Mouse (Mus musculus) liver (tissue): Measurements from ENCODE around the gene Pakap.

Experiments used
- DNase-seq: peaks from one replicate; pipeline ENCODE4 v3.0.0-alpha.2; 2020; ENCODE audit warnings: mixed read lengths

The Pakap gene

GRCm38 (mm10) chr4:57678991-57679457, 111.0 kb downstream of the Pakap start:
- no peak for DNase-seq

GRCm38 (mm10) chr4:57680186-57680585, 112.2 kb downstream of the Pakap start:
- DNase-seq: no peak

- no peak for DNase-seq
These were observed 113.5 kb downstream of the Pakap start for GRCm38 (mm10) chr4:57681511-57681910.

- DNase-seq: no peak
These were observed 114.4 kb downstream of the Pakap start for GRCm38 (mm10) chr4:57682341-57682740.

DNA sequence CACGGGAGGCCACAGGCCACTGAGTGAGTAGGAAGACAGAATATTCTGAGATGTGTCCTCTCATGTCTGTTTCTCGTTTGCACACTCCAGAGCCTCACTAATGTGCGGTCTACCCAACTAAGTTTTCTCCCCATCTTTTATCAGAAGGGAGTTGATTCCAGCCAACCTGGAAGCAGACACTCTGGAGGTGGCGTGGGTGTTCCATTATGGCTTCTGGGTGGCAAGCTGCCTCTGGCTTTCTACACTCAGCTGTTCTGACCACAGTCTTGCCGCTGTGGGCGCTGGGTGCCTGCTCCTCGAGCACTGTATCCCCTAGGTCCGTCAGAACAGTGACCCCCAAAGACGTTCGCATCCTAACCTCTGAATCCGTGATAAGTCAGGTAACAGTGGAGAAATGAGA, 115.0 kb downstream of the Pakap start:
- DNase-seq: no peak

DNA sequence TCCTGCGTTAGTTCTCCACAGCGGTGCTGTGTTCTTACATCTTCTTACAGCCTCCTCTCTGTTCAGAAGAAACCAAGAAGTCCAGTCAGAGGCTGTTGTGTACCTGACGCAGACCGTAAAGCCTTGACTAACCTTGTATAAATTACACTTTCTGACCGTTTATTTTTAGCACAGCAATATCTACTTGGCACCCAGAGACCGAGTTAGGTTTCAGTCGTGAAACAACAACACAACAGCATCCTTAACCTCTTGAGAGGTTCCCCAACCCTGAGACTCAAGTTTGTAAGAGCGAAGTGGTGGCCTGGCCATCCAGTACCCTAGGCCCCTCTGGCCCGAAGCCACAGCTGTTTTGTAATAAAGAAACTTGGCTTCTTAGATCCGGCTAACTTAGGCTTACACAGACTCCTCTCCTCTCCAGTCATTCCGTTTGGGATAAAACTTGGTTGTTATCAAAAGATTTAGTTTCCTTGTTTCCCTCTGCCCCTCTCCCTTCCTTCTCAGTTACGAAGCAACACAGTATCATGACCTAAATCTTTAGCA, 116.8 kb downstream of the Pakap start:
- DNase-seq: no peak

- no peak for DNase-seq
These were observed 118.8 kb downstream of the Pakap start for GRCm38 (mm10) chr4:57686736-57687135.

GRCm38 (mm10) chr4:57687583-57687982, 119.6 kb downstream of the Pakap start:
- no peak for DNase-seq

- DNase-seq: no peak
These were observed 120.2 kb downstream of the Pakap start for GRCm38 (mm10) chr4:57688131-57688530.

DNA sequence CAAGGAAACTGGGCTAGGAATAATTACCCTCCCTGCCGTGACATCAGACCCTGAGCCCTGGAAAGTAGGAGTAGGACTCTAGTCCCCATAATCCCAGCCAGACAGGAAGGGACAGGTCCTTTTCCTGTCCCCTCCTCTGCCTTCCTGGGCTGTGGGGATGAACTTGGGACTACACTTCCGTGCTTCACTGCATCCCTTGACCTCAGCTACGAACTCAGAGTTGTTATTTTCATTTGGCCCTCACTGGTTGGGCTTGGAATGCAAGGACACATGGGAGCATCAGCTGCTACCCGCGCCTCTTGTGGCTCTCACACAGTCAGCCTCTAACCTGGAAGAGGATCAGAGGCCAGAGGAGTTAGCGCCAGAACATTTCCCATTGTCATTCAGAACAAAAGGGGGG, 122.0 kb downstream of the Pakap start:
- no peak for DNase-seq

DNA sequence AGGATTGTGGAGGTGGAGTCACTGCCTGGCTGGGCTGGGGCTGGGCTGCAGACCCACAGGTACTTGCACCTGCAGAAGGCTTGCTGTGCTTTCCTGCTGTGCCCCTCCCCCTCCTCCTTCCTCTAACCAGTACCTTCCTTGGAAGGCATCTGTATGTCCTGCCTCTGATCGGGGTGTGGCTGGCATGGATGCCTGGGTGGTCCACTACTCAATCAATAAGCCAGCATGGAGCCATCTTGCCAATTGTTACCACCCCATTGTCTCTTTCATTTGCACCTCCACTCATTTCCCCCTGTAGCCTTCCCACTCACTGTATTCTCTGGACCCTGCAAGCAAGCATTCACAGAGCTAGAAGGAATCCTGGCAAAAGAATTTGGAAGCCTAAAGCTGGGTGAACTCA, 122.8 kb downstream of the Pakap start:
- DNase-seq: no peak

DNA sequence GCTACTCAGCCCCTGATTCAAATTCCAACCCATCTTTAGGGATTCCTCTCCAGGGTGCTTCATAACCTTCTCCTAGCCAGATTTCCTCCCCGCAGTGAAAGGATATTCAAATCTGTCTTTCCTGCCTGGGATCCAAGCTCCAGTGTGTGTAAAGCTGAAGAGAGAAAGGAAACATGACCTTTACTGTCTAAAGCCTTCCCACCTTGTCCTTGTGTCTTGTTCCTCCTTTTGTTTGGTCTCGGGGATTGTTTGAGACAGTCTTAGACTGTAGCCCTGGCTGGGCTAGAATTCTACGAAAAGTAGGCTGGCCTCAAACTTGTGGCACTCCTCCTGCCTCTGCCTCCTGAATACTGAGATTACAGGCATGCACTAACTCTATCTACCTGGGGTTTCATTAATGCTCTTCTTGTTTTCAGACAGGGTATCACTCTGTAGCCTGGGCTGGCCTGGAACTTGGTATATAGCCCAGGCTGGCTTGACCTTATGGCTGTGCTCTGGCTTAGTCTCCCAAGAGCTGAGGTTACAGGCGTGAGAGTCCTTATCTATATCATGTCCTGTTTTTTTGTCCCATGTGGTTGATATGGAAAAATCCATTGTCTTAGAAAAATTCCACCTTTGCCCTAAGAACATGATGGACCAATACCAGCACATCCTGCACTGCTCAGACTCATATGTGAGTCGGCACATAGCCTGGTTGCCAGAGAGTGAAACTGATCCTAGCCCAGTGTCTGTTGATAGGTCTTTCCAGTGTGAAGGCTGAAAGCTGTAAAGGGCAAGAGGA, 126.6 kb downstream of the Pakap start:
- DNase-seq: no peak

DNA sequence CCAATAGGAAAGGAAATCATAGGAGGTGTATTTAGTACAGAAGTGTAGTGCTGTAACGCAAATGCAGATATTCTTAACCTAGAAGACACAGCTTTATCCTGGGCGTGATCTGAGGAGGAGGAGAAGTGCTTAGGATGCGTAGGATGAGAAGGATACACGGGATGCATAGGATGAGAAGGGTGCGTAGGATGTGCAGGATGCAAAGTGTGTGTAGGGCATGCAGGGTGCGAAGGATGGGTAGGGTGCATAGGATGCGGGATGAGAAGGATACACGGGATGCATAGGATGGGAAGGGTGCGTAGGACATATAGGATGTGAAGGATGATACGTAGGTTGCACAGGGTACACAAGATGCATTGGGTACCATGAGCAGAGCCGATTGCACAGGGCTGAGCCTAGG, 129.0 kb downstream of the Pakap start:
- DNase-seq: no peak

DNA sequence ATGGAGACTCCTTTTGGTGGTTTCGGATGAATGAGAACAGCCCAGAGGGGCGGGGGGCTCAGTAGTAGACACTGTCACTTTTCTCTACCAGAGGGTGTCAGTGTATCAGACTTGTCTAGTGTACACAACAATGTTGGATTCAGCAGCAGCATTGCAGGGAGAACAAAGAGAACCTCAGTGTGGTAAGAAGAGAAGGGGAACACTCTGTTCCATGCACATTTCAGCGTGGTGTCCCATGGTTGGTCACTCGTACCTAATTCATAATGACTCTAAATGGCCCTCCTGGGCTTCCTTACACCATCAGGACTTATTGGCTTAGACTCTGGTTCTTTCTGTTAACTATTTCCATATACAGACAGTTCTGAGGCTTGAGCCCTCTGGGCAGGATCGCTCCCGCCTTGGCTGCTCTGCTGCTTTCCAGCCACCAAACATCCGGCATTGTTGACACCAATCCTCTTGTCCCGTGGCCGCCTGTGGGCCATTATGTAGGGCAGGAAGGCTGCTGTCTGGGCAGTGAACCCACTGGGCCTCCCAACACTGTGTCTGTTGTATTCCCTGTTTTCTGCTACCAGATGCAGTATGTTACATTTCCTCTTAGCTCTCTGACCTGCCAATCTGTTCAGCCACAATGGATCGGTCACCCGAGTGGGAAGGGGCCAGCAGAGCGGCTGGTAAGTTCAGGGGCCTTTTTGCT, 130.1 kb downstream of the Pakap start:
- DNase-seq: no peak

DNA sequence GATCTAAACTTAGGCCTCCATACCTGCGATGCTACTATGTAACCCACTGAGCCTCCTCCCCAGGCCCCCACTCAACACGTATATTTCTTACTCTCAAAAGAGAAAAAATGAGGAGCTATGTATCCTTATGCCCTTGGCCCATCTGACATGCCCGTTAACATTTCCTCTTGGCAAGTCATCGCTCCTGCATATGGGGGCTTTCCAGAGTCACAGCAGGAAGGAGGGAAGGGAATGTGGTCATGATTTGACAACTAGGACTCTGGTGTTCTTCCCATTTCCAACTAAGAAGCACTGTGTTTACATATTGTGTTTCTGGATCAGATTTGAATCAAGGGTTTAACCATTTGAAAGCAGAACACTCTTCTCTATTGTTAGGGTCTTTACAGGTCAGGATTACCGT, 133.6 kb downstream of the Pakap start:
- no peak for DNase-seq

DNA sequence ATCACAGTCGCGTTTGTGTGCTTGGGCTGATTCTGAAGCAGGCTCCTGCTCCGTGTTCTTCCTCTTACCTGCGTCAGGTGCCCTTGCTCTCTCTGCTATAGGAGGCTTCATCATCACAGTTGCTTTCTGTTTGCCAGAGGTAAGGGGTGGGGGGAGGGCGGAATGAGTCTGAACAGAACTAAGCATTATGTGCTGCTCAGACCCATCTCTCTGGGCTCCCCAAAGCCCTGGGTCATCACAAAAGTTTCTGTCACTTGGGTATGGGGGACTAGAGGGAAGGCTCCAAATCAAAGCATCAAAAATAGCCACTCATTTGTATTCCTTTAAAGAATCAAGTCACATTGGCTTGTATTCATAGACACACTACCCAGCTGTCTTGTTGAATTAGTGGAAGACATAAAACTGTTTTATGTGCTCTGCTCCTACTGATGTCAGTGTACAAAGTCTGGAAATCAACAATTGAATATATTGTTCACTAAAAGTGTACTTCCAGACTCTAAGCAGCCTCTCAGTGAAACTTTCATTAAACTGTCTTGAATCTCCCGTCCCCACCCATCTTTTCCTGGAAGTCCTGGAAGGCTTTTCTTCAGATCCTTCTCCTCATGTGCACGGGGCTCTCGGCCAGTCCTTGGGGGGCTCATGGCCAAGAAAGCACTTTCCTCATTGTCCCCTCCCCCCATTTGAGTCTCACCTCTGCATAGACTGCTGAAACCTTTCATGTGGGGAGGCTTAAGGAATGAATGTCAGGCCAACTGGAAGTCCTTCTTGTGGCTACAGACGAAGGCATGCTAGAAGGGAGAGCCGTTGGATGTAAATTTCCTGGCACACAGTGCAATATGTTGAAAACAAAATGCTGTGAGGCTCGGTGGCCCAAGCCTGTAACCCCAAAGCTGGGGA, 135.8 kb downstream of the Pakap start:
- DNase-seq: no peak

DNA sequence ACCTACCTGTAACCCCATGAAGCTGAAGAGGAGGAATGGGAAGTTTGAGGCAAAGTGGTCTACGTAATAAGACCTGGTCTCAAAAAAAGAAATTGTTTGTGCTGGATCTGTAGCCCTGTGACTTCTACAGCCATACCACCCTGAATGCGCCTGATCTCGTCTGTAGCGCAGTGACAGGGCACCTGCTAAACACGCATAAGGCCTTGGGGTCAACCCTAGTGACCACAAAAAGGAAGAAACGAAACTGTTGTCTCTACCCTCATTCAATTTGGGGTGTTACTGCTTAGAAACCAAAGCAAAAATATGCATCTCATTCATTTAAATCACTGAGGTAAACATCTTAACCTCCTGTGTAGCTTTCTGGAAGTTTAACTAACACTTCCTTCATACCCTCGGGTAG, 136.6 kb downstream of the Pakap start:
- no peak for DNase-seq

GRCm38 (mm10) chr4:57715849-57716248, 147.9 kb downstream of the Pakap start:
- no peak for DNase-seq

GRCm38 (mm10) chr4:57716735-57717134, 148.8 kb downstream of the Pakap start:
- DNase-seq: no peak

GRCm38 (mm10) chr4:57717354-57717753, 149.4 kb downstream of the Pakap start, which contains the start of gene Akap2:
Akap2 (plus strand) TSS chr4:57717657.
- no peak for DNase-seq

DNA sequence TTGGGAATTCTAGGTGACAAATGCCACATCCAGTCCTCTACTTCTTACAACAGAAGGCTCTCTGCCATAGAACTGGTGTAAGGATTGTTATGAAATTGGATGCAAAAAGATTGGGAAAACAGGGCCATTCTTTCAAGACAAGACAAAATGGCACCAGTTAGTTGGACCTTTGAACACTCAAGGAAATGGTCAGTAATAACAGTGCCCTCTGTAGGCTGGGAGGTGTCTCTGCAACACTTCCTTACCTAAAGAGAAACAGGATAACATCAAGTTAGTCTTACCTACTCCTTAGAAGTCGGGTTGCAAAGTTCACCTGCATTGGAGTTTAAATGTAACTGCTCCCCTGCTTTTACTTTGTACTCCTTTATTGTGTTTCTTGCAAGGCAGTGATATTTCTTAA, 151.4 kb downstream of the Pakap start:
- no peak for DNase-seq

DNA sequence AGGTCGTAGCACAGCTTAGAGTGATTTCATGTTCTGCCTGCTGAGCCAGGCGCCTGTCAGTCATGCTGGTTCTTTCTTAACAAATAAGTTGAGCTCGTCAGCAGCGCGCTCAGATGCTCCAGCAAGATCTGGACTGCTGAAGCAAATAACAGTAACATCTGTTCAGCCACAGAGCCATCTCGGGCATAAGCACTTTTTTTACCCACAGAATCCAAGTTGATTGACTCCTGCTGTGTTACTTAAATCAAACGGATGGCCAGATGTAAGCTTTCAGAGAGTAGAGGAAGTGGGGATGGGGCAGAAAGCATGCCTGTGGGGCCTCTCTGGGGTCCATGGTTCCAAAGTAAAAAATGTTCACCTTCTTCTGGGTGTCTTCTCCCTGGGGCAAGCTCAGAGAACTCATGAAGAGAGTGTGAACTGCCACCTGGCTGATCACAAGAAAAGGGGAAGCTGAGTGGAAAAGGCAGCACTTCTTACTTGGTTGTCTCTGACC, 152.9 kb downstream of the Pakap start:
- no peak for DNase-seq

DNA sequence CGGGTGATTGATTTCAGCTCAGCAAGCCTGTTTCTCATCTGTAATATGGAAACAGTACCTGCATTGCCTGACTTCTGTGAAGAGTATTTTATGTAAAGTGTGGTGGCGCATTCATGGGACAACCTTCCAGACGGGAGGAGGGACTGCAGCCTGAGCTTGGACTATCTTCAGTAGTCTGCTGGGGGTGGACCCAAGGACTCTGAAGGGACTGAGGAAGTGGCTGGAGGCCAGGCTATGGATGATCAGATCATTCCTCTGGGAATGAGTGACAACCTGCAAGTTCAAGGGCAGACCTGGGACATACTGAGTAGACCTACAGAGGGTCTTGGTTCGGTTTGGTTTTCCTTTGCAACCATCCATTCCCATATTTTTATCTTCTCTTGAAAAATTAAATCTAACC, 154.3 kb downstream of the Pakap start:
- DNase-seq: no peak
